21 mouse cellular contexts compared by ENCODE assay signal in the genomic region with DNA sequence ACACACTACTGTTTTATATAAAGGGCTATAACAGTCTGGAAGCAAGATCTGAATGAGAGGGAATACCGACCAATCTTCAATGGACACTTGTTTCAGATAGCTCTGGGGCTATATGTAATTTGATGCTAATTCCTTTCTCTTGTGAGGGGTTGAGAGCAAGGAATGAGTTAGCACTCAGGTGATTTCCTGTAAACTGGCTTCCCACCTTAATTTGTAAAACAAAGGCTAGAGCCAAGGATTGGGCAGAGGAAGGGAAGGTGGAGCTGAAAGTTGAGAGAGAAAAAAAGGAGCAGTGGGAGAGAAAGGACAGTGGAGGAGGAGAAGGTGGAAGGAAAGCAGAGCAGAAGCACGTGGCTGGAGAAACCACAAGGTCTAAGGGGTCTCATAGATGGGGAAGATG.
"Had no signal": no experiment of that assay in that cellular context is flagged by ENCODE, and none has a peak within 500 bp of the region (broad histone marks: within the 10 kb centered on the region; RNA-seq: fewer than 3 reads in every experiment).

No protein-coding gene starts in this region.

- H3K9ac ChIP-seq: heart, embryonic 12.5 days; hindbrain, embryonic 12.5 days; intestine, embryonic 15.5 days; limb, embryonic 12.5 days; liver, embryonic 13.5 days; liver, embryonic 15.5 days had no signal

- H3K4me3 ChIP-seq: heart, embryonic 10.5 days; heart, embryonic 12.5 days; hindbrain, embryonic 10.5 days; hindbrain, embryonic 12.5 days; intestine, embryonic 15.5 days; layer of hippocampus, adult 2 months; left cerebral cortex, adult 2 months; limb, embryonic 10.5 days; limb, embryonic 12.5 days; liver, embryonic 13.5 days; liver, embryonic 15.5 days had no signal

- H3K9me3 ChIP-seq: heart, embryonic 10.5 days; heart, embryonic 12.5 days; hindbrain, embryonic 10.5 days; hindbrain, embryonic 12.5 days; intestine, embryonic 15.5 days; limb, embryonic 10.5 days; limb, embryonic 12.5 days; liver, embryonic 13.5 days; liver, embryonic 15.5 days had no signal

- H3K36me3 ChIP-seq: heart, embryonic 10.5 days; heart, embryonic 12.5 days; hindbrain, embryonic 10.5 days; hindbrain, embryonic 12.5 days; intestine, embryonic 15.5 days; limb, embryonic 10.5 days; limb, embryonic 12.5 days; liver, embryonic 13.5 days; liver, embryonic 15.5 days had no signal

- H3K27ac ChIP-seq: heart, embryonic 10.5 days; hindbrain, embryonic 10.5 days; hindbrain, embryonic 12.5 days; intestine, embryonic 15.5 days; layer of hippocampus, adult 2 months; left cerebral cortex, adult 2 months; limb, embryonic 10.5 days; limb, embryonic 12.5 days; liver, embryonic 13.5 days; liver, embryonic 15.5 days had no signal

- DNase-seq: gastrocnemius, postnatal 25 days; heart, adult 18-20 months; heart, postnatal 10 days; heart, postnatal 4 days; kidney, adult 18-20 months; kidney, adult 8-10 months; kidney, postnatal 10 days; kidney, postnatal 25 days; kidney, postnatal 4 days; liver; liver, embryonic 13.5 days had no signal

- H3K4me1 ChIP-seq: heart, embryonic 10.5 days; heart, embryonic 12.5 days; hindbrain, embryonic 10.5 days; hindbrain, embryonic 12.5 days; intestine, embryonic 15.5 days; limb, embryonic 10.5 days; limb, embryonic 12.5 days; liver, embryonic 13.5 days; liver, embryonic 15.5 days had no signal
